Mouse (Mus musculus): Measurements from ENCODE around the gene Adamts7.
A peak's percentile ranks its signal among the peaks of the same experiment; 100 is the strongest.

Adamts7 gene

GRCm38 (mm10) chr9:90198531-90199449, 35.9 kb downstream of the Adamts7 start:
- peak; percentile 64 for DNase-seq

DNA sequence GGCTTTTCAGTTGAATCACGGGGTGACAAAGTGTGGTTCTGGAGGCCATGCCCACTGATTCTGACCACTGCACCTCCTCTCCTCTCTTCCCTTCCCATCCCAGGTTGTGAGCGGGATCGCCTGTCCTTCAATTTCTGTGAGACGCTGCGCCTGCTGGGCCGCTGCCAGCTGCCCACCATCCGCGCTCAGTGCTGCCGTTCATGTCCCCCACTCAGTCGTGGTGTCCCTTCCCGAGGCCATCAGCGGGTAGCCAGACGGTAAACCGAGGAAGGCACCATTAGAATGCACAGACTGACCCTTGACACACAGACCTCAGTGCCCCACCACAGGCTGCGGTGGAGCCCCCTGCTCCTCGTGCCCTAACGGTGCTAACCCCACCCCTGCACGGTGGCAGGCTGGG, 36.7 kb downstream of the Adamts7 start:
- DNase-seq, result no peak

DNA sequence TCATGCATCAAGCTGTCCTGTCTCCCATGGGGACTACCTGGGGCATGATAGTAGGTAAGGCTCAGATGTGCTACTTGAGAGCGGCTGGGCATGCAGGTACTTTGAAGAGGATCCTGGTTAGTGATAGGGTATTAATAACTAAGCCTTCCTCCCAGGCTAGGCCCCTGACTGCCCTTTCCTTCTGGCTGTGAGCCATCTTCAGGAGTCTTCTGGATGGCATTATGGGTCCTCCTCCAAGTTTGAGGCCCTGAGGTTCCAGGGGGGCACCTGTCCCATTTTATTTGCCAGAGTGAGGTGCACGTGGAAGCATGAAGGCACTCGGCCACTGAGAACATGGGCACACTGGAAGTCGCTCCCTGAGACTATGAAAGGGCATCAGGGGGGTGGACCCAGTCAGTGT, 37.6 kb downstream of the Adamts7 start:
- DNase-seq, result no peak

GRCm38 (mm10) chr9:90201096-90201495, 38.2 kb downstream of the Adamts7 start:
- DNase-seq, result no peak

GRCm38 (mm10) chr9:90201541-90201940, 38.7 kb downstream of the Adamts7 start:
- no peak for DNase-seq

- no peak for DNase-seq
Observed at GRCm38 (mm10) chr9:90203233-90203632, 40.4 kb downstream of the Adamts7 start.

GRCm38 (mm10) chr9:90204396-90204915, 41.6 kb downstream of the Adamts7 start:
- DNase-seq, result no peak

DNA sequence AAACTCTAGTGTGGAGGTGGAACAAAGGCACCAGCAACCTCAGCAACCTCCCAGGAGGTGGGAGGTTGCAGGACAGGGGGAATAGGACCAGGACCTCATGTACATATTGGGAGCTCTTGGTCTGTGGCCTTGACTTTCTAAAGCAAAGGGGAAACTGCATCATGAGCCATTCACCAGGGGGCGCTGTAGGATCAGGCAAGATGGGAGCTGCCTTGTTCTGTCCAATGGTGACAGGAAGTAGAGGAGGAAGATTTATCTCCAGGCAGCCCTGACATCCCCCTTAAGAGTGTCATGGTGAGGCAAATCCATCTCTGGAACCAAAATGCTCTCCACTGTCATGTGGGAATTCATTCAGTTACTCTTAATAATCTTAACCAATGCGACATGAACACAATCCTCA, 43.6 kb downstream of the Adamts7 start:
- DNase-seq, result peak; percentile 92

DNA sequence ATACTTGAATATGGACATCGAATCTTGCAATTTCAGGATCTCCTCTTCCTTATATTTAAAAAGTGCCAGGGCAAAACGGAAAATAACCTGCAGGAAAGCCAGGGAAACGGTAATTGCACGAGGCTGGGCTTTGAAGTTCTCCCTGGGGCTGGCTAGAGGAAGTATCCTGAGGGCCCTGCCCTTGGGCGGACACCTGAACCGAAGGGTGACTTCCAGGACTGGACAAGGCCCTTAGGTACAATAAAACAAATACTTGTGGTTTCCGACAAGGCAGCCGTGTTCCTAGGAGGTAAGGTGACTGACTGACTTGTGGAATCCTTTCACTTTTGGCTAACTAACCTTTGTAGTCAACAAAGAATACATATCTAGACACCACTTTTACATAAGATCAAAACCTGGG, 44.9 kb downstream of the Adamts7 start:
- no peak for DNase-seq

- no peak for DNase-seq
Observed at GRCm38 (mm10) chr9:90208655-90209054, 45.8 kb downstream of the Adamts7 start.

- DNase-seq, result no peak
Observed at GRCm38 (mm10) chr9:90213127-90213526, 50.3 kb downstream of the Adamts7 start.

- DNase-seq, result no peak
Observed at GRCm38 (mm10) chr9:90216259-90217001, 53.6 kb downstream of the Adamts7 start.

DNA sequence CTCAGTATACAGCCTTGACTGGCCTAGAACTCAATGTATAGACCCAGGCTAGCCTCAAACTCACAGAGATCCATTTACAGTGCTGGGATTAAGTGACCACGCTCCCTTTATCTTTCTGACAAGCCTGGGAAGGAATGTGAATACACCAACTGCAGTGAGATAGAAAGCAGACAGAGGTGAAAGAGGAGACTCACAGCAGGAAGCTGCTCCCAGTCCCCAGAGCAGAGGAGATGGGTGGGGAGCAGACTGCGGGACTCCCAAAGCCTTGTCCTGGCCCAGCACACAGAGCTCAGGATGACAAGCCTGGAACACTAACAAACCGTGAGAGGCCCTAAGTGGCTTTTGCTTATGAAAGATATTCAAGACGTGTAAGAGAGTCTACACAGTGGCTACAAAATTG, 54.6 kb downstream of the Adamts7 start:
- DNase-seq, result no peak

GRCm38 (mm10) chr9:90222275-90222674, 59.4 kb downstream of the Adamts7 start:
- DNase-seq, result no peak

DNA sequence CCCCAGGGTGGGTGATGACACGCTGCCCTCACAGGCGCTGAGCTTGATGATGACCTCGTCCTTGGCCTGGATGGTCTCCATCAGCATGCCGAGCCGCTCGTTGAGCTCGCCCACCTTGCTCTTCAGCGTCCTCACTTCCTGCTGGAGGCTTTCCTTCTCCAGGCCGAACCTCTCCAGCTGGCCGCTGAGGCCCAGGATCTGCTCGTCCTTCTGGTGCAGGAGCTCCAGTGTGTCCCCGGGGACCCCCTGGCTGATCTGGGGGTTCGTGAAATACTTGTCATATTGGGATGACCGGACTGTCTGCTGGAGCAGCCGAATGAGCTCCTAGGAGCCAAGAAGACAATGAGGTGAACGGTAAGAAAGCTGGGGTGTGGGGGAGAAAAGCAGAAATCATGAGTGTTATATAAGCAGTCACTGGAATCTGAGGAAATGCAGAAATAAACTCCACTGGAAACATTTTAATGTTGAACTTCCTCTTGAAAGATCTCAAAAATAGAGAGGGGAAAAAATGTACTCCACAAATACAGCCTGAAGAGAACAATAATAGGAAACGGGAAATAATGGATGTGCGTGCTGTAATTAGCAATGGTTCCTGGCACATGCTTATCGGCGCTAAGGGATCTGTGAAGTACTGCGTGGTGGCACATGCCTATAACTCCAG, 63.3 kb downstream of the Adamts7 start:
- no peak for DNase-seq

DNA sequence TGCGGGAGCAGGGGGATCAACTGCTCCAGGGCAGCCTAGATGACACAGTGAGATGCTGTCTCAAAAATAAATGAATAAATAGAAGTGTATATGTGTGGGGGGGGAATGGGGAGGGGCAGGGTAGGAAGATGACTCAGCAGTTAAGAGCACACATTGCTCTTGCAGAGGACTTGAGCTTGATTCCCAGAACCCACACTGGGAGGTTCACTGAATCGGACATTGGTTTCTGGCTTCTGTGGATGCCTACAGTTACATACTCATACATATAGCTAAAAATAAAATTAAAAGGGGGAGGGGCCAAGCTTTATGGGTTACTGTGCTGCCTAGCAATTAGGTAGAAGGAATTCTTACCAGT, 63.9 kb downstream of the Adamts7 start:
- no peak for DNase-seq

- DNase-seq, result no peak
Observed at GRCm38 (mm10) chr9:90227171-90227570, 64.3 kb downstream of the Adamts7 start.

DNA sequence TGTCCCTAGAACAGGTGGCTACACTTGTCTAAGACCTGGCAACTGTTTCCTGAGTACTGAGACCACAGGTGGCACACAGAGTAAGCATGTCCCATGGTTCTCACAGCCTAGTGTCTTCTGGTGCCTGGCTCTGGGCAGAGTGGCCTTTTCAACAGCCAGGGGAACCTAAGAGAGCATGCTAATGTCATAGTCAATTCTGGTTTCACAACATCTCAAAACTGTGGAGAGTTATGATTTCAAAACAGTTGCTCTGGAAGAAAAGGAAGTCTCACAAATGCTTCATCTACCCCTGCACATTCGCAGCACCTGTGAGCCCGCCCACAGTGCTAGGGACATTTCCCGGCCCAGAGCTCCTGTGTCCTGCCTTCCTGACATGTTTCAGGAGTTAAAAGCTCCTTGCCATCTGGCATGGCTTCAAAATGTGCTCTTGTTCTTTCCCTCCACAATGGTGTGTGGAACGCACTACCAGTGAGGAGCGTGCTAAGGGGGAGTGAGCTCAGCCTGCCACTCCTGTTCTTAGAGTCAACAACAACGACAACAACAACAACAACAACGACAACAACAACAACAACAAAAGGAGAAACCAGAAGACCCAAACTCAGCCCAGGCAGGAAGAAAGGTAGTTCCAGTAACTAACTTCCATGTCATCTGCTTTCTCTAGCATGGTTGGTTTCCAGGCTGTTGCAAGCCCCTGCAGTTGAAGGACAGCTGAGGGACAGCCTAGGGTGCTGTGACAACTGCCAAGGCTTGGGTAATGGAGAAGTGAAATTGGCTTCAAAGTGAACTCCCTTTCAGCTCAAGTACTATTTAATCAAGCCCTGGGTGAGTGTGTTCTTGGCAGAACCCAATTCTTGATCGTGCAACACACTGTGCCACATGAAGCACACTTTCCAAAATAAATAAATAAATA, 70.2 kb downstream of the Adamts7 start:
- DNase-seq, result no peak

GRCm38 (mm10) chr9:90233906-90234419, 71.1 kb downstream of the Adamts7 start:
- DNase-seq, result no peak

- no peak for DNase-seq
Observed at GRCm38 (mm10) chr9:90234786-90235185, 71.9 kb downstream of the Adamts7 start.

DNA sequence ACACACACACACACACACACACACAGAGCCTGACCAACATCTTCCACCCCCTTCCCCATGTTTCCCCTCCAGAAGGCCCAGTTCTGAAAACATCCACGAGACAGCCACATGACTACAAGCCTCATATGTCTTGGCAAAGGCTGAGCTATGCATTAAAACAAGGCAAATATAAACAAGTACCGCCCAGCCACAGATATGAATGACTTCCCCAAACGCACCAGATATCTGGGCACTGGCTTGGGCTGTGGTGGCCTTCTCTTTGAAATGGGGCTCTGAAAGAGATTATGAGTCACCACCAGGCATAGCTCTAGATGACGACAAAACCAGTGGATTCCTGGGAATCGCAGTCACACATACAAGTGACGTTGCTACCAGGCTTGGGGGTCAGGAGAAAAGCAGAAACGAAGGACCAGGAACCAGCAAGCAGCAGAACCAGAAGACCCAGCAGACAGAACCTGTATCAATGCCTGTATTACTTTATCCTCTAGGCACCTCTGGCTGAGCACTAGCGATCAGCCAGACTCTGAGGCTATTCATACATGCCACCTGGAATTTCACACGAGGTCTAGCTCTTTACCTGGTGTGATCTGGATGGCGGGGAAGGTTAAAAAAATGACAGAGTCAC, 72.5 kb downstream of the Adamts7 start:
- no peak for DNase-seq

- no peak for DNase-seq
Observed at GRCm38 (mm10) chr9:90236817-90237216, 73.9 kb downstream of the Adamts7 start.
